Mouse (Mus musculus): Measurements from ENCODE around the gene Pbx1.

GRCm38 (mm10) chr1:168175586-168175985 lies 256.5 kb downstream of the Pbx1 start:
- TF ChIP-seq CTCF (IDR thresholded peaks at IDR 0.05; ENCODE audit: low read depth) (no peak), EP300 (optimal IDR thresholded peaks at IDR 0.05) (no peak)
